ENCODE assay signal across 16 mouse cellular contexts in genomic region chr5:43237238-43237637, GRCm38 (mm10). TPM values are rescaled to one million over a fixed set of nuclear protein-coding genes. Genes with fewer than 3 reads are reported as not detected.
A peak's percentile ranks its signal among the peaks of the same experiment; 100 is the strongest.
DNase-seq lines count a peak whose midpoint lies in the region; ATAC-seq and TF ChIP-seq lines count a peak whose summit lies in the region.
"Had no signal": no experiment of that assay in that cellular context is flagged by ENCODE, and none has a peak within 500 bp of the region (broad histone marks: within the 10 kb centered on the region; RNA-seq: fewer than 3 reads in every experiment).

No protein-coding gene starts in this region.

- no peak for TF ChIP-seq CTCF in left cerebral cortex, adult 2 months (IDR thresholded peaks at IDR 0.05)
- TF ChIP-seq CTCF in forebrain, postnatal 0 days (IDR thresholded peaks at IDR 0.05; ENCODE audit: low read depth), result no peak

- WGBS in forebrain, embryonic 12.5 days, result 59% methylated on average over 12 of the region's 12 CpGs
- 58% methylated on average over 12 of the region's 12 CpGs for WGBS in forebrain, embryonic 10.5 days
- 60% methylated on average over 12 of the region's 12 CpGs for WGBS in forebrain, postnatal 0 days
- 43% methylated on average over 12 of the region's 12 CpGs for WGBS in midbrain, embryonic 16.5 days

- H3K4me3 ChIP-seq in forebrain, embryonic 12.5 days (replicated peaks), result peak overlapping the region; percentile 17; the same call in 1 of the 2 replicates
- no peak overlapping the region for H3K4me3 ChIP-seq in forebrain, embryonic 10.5 days
- H3K4me3 ChIP-seq in left cerebral cortex, adult 2 months, result peak overlapping the region; percentile 95
- H3K4me3 ChIP-seq in forebrain, postnatal 0 days (ENCODE audit: low read depth, low read length), result peak overlapping the region; percentile 96
- peak overlapping the region; percentile 99 for H3K4me3 ChIP-seq in midbrain, embryonic 16.5 days (ENCODE audit: low read depth, low read length)
- H3K4me3 ChIP-seq: embryonic facial prominence, embryonic 15.5 days; intestine, embryonic 15.5 days; limb, embryonic 12.5 days; lung, embryonic 15.5 days had no signal

- H3K36me3 ChIP-seq in forebrain, embryonic 12.5 days (replicated peaks), result no peaks in the 10 kb centered on the region
- H3K36me3 ChIP-seq in forebrain, embryonic 10.5 days (replicated peaks), result no peaks in the 10 kb centered on the region
- no peaks in the 10 kb centered on the region for H3K36me3 ChIP-seq in forebrain, postnatal 0 days (ENCODE audit: insufficient read depth)
- H3K36me3 ChIP-seq in midbrain, embryonic 16.5 days (ENCODE audit: control insufficient read depth, insufficient read depth, low read length), result no peaks in the 10 kb centered on the region
- H3K36me3 ChIP-seq: embryonic facial prominence, embryonic 15.5 days; intestine, embryonic 15.5 days; limb, embryonic 12.5 days; lung, embryonic 15.5 days had no signal

- no peak for DNase-seq in forebrain, embryonic 10.5 days (ENCODE audit: extremely low spot score, low spot score)
- no peak for DNase-seq in left cerebral cortex, adult 2 months (ENCODE audit: extremely low spot score in 1 of 2, low spot score in 2 of 2)
- no peak for DNase-seq in left cerebral cortex, adult 11 months (ENCODE audit: low spot score)
- no peak for DNase-seq in forebrain, postnatal 0 days
- DNase-seq in left cerebral cortex, adult 18-20 months (ENCODE audit: low spot score in 2 of 2), result no peak
- no peak for DNase-seq in kidney, postnatal 10 days
- DNase-seq: adrenal gland, adult 8-10 months; gastrocnemius, adult 2 months; retina, postnatal 1 day; thymus, postnatal 14 days had no signal

- ATAC-seq in forebrain, embryonic 12.5 days (ENCODE audit: low FRiP score), result no peak
- no peak for ATAC-seq in forebrain, postnatal 0 days
- no peak for ATAC-seq in midbrain, embryonic 16.5 days
- ATAC-seq: intestine, embryonic 15.5 days had no signal

- H3K4me1 ChIP-seq in forebrain, embryonic 12.5 days, result peaks cover 4% of the 10 kb centered on the region
- peaks cover 16% of the 10 kb centered on the region for H3K4me1 ChIP-seq in forebrain, embryonic 10.5 days
- H3K4me1 ChIP-seq in forebrain, postnatal 0 days (ENCODE audit: insufficient read depth), result 0 out of 2 replicates have a peak, but pooled peaks cover 1% of the 10 kb centered on the region
- peaks cover 18% of the 10 kb centered on the region for H3K4me1 ChIP-seq in midbrain, embryonic 16.5 days (ENCODE audit: control insufficient read depth, insufficient read depth, low read length)
- H3K4me1 ChIP-seq: intestine, embryonic 15.5 days had no signal

- H3K27me3 ChIP-seq in forebrain, embryonic 12.5 days, result no peaks in the 10 kb centered on the region
- H3K27me3 ChIP-seq in forebrain, embryonic 10.5 days (ENCODE audit: poor library complexity, severe bottlenecking), result peaks cover 28% of the 10 kb centered on the region
- H3K27me3 ChIP-seq in forebrain, postnatal 0 days (ENCODE audit: insufficient read depth, low read length), result no peaks in the 10 kb centered on the region
- H3K27me3 ChIP-seq in midbrain, embryonic 16.5 days (ENCODE audit: control insufficient read depth, insufficient read depth, low read depth, low read length), result no peaks in the 10 kb centered on the region
- H3K27me3 ChIP-seq: embryonic facial prominence, embryonic 15.5 days; intestine, embryonic 15.5 days; lung, embryonic 15.5 days had no signal

- no peaks in the 10 kb centered on the region for H3K9me3 ChIP-seq in forebrain, embryonic 12.5 days
- no peaks in the 10 kb centered on the region for H3K9me3 ChIP-seq in forebrain, embryonic 10.5 days
- no peaks in the 10 kb centered on the region for H3K9me3 ChIP-seq in forebrain, postnatal 0 days (ENCODE audit: low read length)
- no peaks in the 10 kb centered on the region for H3K9me3 ChIP-seq in midbrain, embryonic 16.5 days (replicated peaks; ENCODE audit: control insufficient read depth, low read length, poor library complexity, severe bottlenecking)
- H3K9me3 ChIP-seq: embryonic facial prominence, embryonic 15.5 days; intestine, embryonic 15.5 days; limb, embryonic 12.5 days; lung, embryonic 15.5 days had no signal

- H3K27ac ChIP-seq in forebrain, embryonic 12.5 days, result no peak overlapping the region
- no peak overlapping the region for H3K27ac ChIP-seq in forebrain, embryonic 10.5 days
- H3K27ac ChIP-seq in left cerebral cortex, adult 2 months, result peak overlapping the region; percentile 51; the same call in 1 of the 2 replicates
- no peak overlapping the region for H3K27ac ChIP-seq in forebrain, postnatal 0 days (ENCODE audit: low read depth, low read length)
- H3K27ac ChIP-seq in midbrain, embryonic 16.5 days (ENCODE audit: low read length), result no peak overlapping the region
- H3K27ac ChIP-seq: embryonic facial prominence, embryonic 15.5 days; gastrocnemius, adult 2 months; intestine, embryonic 15.5 days; limb, embryonic 12.5 days; lung, embryonic 15.5 days had no signal

- peak overlapping the region; percentile 32; the same call in 1 of the 2 replicates for H3K4me2 ChIP-seq in forebrain, embryonic 12.5 days
- peak overlapping the region; percentile 32 for H3K4me2 ChIP-seq in forebrain, postnatal 0 days (ENCODE audit: low read depth)
- H3K4me2 ChIP-seq in midbrain, embryonic 16.5 days (ENCODE audit: low read length), result peak overlapping the region; percentile 87
- H3K4me2 ChIP-seq: embryonic facial prominence, embryonic 15.5 days; intestine, embryonic 15.5 days; limb, embryonic 12.5 days; lung, embryonic 15.5 days had no signal

- H3K9ac ChIP-seq in forebrain, embryonic 12.5 days, result no peak overlapping the region
- no peak overlapping the region for H3K9ac ChIP-seq in forebrain, postnatal 0 days
- 0 out of 2 replicates have a peak overlapping the region, but pooled peaks have one; percentile 6 for H3K9ac ChIP-seq in midbrain, embryonic 16.5 days (ENCODE audit: low read depth, low read length)
- H3K9ac ChIP-seq: embryonic facial prominence, embryonic 15.5 days; intestine, embryonic 15.5 days; limb, embryonic 12.5 days; lung, embryonic 15.5 days had no signal

- intact Hi-C loops in left cerebral cortex, adult 2 months (cut with DNase I), result loop anchor here (10.0 kb wide), 4 partner anchors 428 to 1292 kb away; partner anchors contain the start of gene Cc2d2a

RNA-seq across cellular contexts. Expression of gene Cpeb2, which starts 4.3 kb away (rescaled TPM):
- 6.1 and 6.2 TPM in 2 replicates for polyA plus RNA-seq in forebrain, embryonic 12.5 days (2016; fragmentation: Nextera tagmentation; extraction: Ambion mirVana)
- 0.69 and 1.1 TPM in 2 replicates for polyA plus RNA-seq in forebrain, embryonic 10.5 days (2016; fragmentation: Nextera tagmentation; extraction: Ambion mirVana)
- 10 to 100 TPM; 59.2 to 66.1 TPM for total RNA-seq in left cerebral cortex, adult 2 months (2021)
- 16.1 and 27.8 TPM in 2 replicates for total RNA-seq in forebrain, postnatal 0 days (2014; rRNA removed)
- polyA plus RNA-seq in forebrain, postnatal 0 days (2015; fragmentation: Nextera tagmentation; extraction: Ambion mirVana), result 5.6 and 8.5 TPM in 2 replicates
- polyA plus RNA-seq in midbrain, embryonic 16.5 days (2015; fragmentation: Nextera tagmentation; extraction: Ambion mirVana), result 15.3 and 15.7 TPM in 2 replicates
- 10 to 100 TPM; 52.6 to 54.8 TPM for total RNA-seq in left cerebral cortex, adult 18-20 months (2021)

Comparison
In these comparisons a context has a peak if more than half of its experiments do, and no peak if none do; other contexts are left out.
1. H3K4me2 ChIP-seq: peak in every context shown above with its lines; median percentile 87 in midbrain, embryonic 16.5 days; 32 in forebrain, embryonic 12.5 days; 32 in forebrain, postnatal 0 days.